Mouse (Mus musculus) midbrain, embryonic 11.5 days (tissue): ENCODE measurements around the gene 6430548M08Rik. TPM values are rescaled to one million over a fixed set of nuclear protein-coding genes. Genes with fewer than 3 reads are reported as not detected.

Experiments used
- ATAC-seq: fragments of 200-750 bp; cut with Nextera tagmentation; 2 replicates; pipeline ENCODE4 v1.8.0; 2017; ENCODE audit warnings: moderate TSS enrichment, moderate library complexity; ENCODE audit not compliant: low FRiP score
- DNase-seq: peaks from one replicate; pipeline ENCODE4 v3.0.0; 2015; ENCODE audit warnings: low spot score; ENCODE audit errors: missing footprints
- H3K27ac ChIP-seq: fragments of 300-500 bp; sonication (generic); 2 replicates; pipeline ENCODE4 v1.5.1; 2014; ENCODE audit warnings: low read depth, low read length
- H3K27me3 ChIP-seq: fragments of 300-500 bp; sonication (generic); 2 replicates; pipeline ENCODE4 v1.6.1; 2014; ENCODE audit warnings: mild to moderate bottlenecking, low read length, moderate library complexity, mixed read lengths; ENCODE audit not compliant: control insufficient read depth, insufficient read depth
- H3K36me3 ChIP-seq: fragments of 300-500 bp; sonication (generic); 2 replicates; pipeline ENCODE4 v1.6.1; 2014; ENCODE audit warnings: mild to moderate bottlenecking, low read length, moderate library complexity, mixed read lengths; ENCODE audit not compliant: control insufficient read depth, insufficient read depth
- H3K4me1 ChIP-seq: fragments of 300-500 bp; sonication (generic); 2 replicates; pipeline ENCODE4 v1.6.1; 2014; ENCODE audit warnings: low read length; ENCODE audit not compliant: control insufficient read depth, insufficient read depth
- H3K4me2 ChIP-seq: fragments of 300-500 bp; sonication (generic); 2 replicates; pipeline ENCODE4 v1.6.1; 2014; ENCODE audit warnings: mild to moderate bottlenecking, moderate library complexity
- H3K4me3 ChIP-seq: fragments of 300-500 bp; sonication (generic); 2 replicates; pipeline ENCODE4 v1.5.1; 2014; ENCODE audit warnings: low read depth, low read length
- H3K9ac ChIP-seq: fragments of 300-500 bp; sonication (generic); 2 replicates; pipeline ENCODE4 v1.6.1; 2014; ENCODE audit warnings: low read length
- H3K9me3 ChIP-seq: fragments of 300-500 bp; sonication (generic); 2 replicates; pipeline ENCODE4 v1.6.1; 2016; ENCODE audit warnings: low read length; ENCODE audit not compliant: control insufficient read depth
- WGBS: fragments of 180-500 bp; shearing (Covaris S2); extraction: QIAGEN DNeasy Blood & Tissue Kit; methylation state at CpG from one replicate; pipeline ENCODE4 v1.1.7; 2014; 5-methylcytosine and 5-hydroxymethylcytosine counted together
- polyA plus RNA-seq: library from polyadenylated mRNA; unstranded; fragments of >200 nt; fragmentation: Nextera tagmentation; extraction: Ambion mirVana; gene quantifications from 2 replicates; pipeline ENCODE4 v1.2.1, GENCODE M21; 2014

6430548M08Rik gene
- polyA plus RNA-seq, 1 experiment from 2014 or later = 13.5 TPM

GRCm38 (mm10) chr8:120177318-120178123 lies 63.6 kb downstream of the 6430548M08Rik start, which contains the start of gene Fam92b:
Gene Fam92b, minus strand, starts transcription at chr8:120177466.
- Histone ChIP-seq H3K4me1 (peaks cover 37% of the 10 kb centered on the region), H3K9me3 (no peaks in the 10 kb centered on the region), H3K36me3 (no peaks in the 10 kb centered on the region), H3K27ac (peak within 1 kb of the TSS; percentile 95), H3K4me3 (peak within 1 kb of the TSS; percentile 10), H3K9ac (peak within 1 kb of the TSS; percentile 36; the same call in 1 of the 2 replicates), H3K4me2 (peak within 1 kb of the TSS; percentile 43), H3K27me3 (peaks cover 9% of the 10 kb centered on the region)
- 2% methylated on average over 24 of the region's 26 CpGs for WGBS
- ATAC-seq (peak; percentile 94), DNase-seq (peak; percentile 98)

DNA sequence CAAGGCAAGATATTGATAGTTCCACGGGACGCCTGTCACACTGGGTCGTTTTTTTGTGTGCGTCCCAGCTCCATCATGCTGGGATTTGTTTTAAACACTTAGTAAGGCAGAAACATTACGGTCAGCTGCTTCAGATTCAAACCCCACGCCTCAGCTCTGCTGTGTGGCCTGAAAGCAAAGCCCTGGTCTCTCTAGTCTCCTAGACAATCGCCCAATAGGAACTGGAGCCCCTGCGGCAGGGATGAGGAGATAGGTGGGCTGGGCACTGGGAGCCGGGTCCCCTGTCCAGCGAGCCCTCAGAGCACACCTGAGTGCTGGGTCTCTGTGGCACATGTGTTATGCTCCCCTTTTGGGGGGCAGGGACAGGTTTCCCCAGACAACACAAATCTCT lies 64.2 kb downstream of the 6430548M08Rik start:
- ATAC-seq = peak; percentile 1
- H3K4me1 ChIP-seq = peaks cover 37% of the 10 kb centered on the region
- no peaks in the 10 kb centered on the region for H3K9me3 ChIP-seq
- H3K4me2 ChIP-seq = peak overlapping the region; percentile 43
- DNase-seq = peak; percentile 92
- H3K4me3 ChIP-seq = peak overlapping the region; percentile 10; the same call in 1 of the 2 replicates
- 3% methylated on average over 10 of the region's 10 CpGs for WGBS
- no peaks in the 10 kb centered on the region for H3K36me3 ChIP-seq
- H3K27me3 ChIP-seq = peaks cover 9% of the 10 kb centered on the region
- peak overlapping the region; percentile 2; the same call in 1 of the 2 replicates for H3K9ac ChIP-seq
- H3K27ac ChIP-seq = peak overlapping the region; percentile 95

DNA sequence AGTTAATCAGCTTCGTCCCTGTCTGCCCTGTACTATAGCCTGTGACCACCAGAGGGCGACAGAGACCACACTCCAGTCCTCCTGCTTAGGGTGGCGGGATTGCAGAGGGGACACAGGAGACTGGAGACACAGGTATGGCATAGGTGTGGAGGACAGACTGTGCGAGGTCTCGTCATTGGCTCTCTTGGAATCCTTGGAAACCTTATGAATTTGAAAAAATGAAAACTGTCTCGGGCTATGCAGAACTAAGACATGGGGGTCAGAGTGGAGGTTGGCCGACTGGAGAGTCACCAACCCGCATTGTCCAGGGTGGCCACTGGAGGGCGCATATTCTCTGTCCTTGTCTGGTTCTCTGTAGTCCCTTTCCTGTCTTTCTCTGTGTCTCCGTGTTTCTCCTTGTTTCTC lies 65.1 kb downstream of the 6430548M08Rik start:
- Histone ChIP-seq H3K36me3 (no peaks in the 10 kb centered on the region), H3K4me3 (peak overlapping the region; percentile 11; the same call in 1 of the 2 replicates), H3K4me2 (peak overlapping the region; percentile 28; the same call in 1 of the 2 replicates), H3K9me3 (no peaks in the 10 kb centered on the region), H3K4me1 (peaks cover 38% of the 10 kb centered on the region), H3K27me3 (peaks cover 9% of the 10 kb centered on the region), H3K27ac (no peak overlapping the region), H3K9ac (peak overlapping the region; percentile 30; the same call in 1 of the 2 replicates)
- DNase-seq = peak; percentile 100
- WGBS = 1% methylated on average over 10 of the region's 10 CpGs
- ATAC-seq = peak; percentile 28

- 60% methylated on average over 7 of the region's 7 CpGs for WGBS
Measured at GRCm38 (mm10) chr8:120180445-120180970, 66.6 kb downstream of the 6430548M08Rik start.

DNA sequence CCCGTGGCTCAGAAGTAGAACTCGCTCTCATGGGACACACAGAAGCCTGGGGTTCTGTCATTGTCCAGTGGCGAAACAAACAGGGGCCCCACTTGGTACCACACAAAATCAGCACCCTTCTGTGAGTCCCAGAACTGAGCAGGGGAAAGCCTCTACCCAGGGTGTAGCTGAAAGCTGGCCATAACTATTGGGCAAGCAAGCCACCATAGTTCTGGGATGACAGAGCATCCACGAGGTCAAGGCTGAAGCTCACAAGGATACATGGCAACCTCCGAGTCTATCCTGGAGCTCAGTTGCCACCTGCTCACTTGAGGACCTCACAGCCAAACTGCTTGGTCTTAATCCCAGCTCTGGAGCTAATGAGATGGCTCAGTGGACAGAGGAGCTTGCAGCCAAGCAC lies 67.3 kb downstream of the 6430548M08Rik start:
- peaks cover 54% of the 10 kb centered on the region for H3K4me1 ChIP-seq
- H3K9me3 ChIP-seq = no peaks in the 10 kb centered on the region
- no peaks in the 10 kb centered on the region for H3K27me3 ChIP-seq
- DNase-seq (no peak), ATAC-seq (no peak)
- H3K27ac ChIP-seq = no peak overlapping the region
- no peak overlapping the region for H3K4me2 ChIP-seq
- no peak overlapping the region for H3K4me3 ChIP-seq
- 88% methylated on average over 5 of the region's 5 CpGs for WGBS
- no peak overlapping the region for H3K9ac ChIP-seq
- no peaks in the 10 kb centered on the region for H3K36me3 ChIP-seq

More at GRCm38 (mm10) chr8:120180445-120180970, 66.6 kb downstream of the 6430548M08Rik start:
- DNase-seq (no peak), ATAC-seq (no peak)
- no peak overlapping the region; the same call in 1 of the 2 replicates for H3K9ac ChIP-seq
- H3K36me3 ChIP-seq = no peaks in the 10 kb centered on the region
- peaks cover 50% of the 10 kb centered on the region for H3K4me1 ChIP-seq
- H3K27me3 ChIP-seq = no peaks in the 10 kb centered on the region
- no peak overlapping the region for H3K4me2 ChIP-seq
- no peak overlapping the region for H3K4me3 ChIP-seq
- no peak overlapping the region for H3K27ac ChIP-seq
- H3K9me3 ChIP-seq = no peaks in the 10 kb centered on the region

GRCm38 (mm10) chr8:120181861-120182414 lies 68.0 kb downstream of the 6430548M08Rik start:
- no peak overlapping the region for H3K9ac ChIP-seq
- ATAC-seq (no peak), DNase-seq (no peak)
- H3K4me1 ChIP-seq = peaks cover 51% of the 10 kb centered on the region
- no peaks in the 10 kb centered on the region for H3K27me3 ChIP-seq
- no peak overlapping the region for H3K27ac ChIP-seq
- no peak overlapping the region for H3K4me2 ChIP-seq
- no peaks in the 10 kb centered on the region for H3K36me3 ChIP-seq
- H3K4me3 ChIP-seq = no peak overlapping the region
- no peaks in the 10 kb centered on the region for H3K9me3 ChIP-seq
- 79% methylated on average over 4 of the region's 4 CpGs for WGBS

DNA sequence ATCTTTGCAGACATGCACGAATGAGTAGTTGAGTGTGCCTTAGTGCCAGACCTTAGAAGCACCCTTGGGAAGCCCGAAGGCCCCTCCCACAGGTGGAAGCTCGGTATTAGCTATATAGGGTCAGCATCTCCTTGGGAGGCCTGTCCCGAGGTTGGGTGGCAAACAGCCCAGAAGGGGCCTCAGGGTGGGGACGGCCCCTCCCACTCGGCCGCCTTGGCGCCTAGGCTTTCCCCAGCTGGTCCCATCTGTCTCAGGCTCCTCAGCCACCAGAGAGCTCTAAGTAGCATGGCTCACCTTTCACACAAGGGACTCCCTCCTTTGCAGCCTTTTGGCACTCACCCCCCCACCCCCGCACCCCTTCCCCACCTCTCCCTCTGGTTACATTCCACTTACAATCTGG lies 70.4 kb downstream of the 6430548M08Rik start:
- Histone ChIP-seq H3K9ac (no peak overlapping the region; the same call in 1 of the 2 replicates), H3K27ac (no peak overlapping the region), H3K27me3 (no peaks in the 10 kb centered on the region), H3K36me3 (no peaks in the 10 kb centered on the region), H3K4me2 (no peak overlapping the region), H3K4me3 (no peak overlapping the region), H3K9me3 (no peaks in the 10 kb centered on the region), H3K4me1 (peaks cover 28% of the 10 kb centered on the region)
- DNase-seq (no peak), ATAC-seq (no peak)
- 45% methylated on average over 9 of the region's 9 CpGs for WGBS

GRCm38 (mm10) chr8:120184850-120185792 lies 71.2 kb downstream of the 6430548M08Rik start:
- no peaks in the 10 kb centered on the region for H3K36me3 ChIP-seq
- no peaks in the 10 kb centered on the region for H3K9me3 ChIP-seq
- H3K4me2 ChIP-seq = peak overlapping the region; percentile 3; the same call in 1 of the 2 replicates
- ATAC-seq (peak; percentile 60), DNase-seq (peak; percentile 89)
- H3K4me3 ChIP-seq = no peak overlapping the region
- H3K27me3 ChIP-seq = no peaks in the 10 kb centered on the region
- H3K27ac ChIP-seq = peak overlapping the region; percentile 75
- 41% methylated on average over 17 of the region's 17 CpGs for WGBS
- H3K4me1 ChIP-seq = peaks cover 26% of the 10 kb centered on the region
- H3K9ac ChIP-seq = peak overlapping the region; percentile 31
